Mouse (Mus musculus) liver, adult 2 months (tissue): ENCODE data around the gene Il1r1.

ENCODE experiments used
- CTCF ChIP-seq: fragments of 200-500 bp; IDR thresholded peaks from 2 replicates; pipeline ENCODE4 v1.5.1; 2011; ENCODE audit warnings: low read depth, low read length, control low read depth
- POLR2A ChIP-seq: fragments of 200-500 bp; IDR thresholded peaks from 2 replicates; pipeline ENCODE4 v1.6.1; 2011; ENCODE audit warnings: low read length, control low read depth; ENCODE audit not compliant: insufficient read depth; ENCODE audit errors: extremely low read depth

GRCm38 (mm10) chr1:40180861-40181260 is 44.0 kb upstream of the Il1r1 start:
- TF ChIP-seq CTCF (no peak), POLR2A (no peak)
